Mouse (Mus musculus): Measurements from ENCODE around the gene Rnd3.

DNA sequence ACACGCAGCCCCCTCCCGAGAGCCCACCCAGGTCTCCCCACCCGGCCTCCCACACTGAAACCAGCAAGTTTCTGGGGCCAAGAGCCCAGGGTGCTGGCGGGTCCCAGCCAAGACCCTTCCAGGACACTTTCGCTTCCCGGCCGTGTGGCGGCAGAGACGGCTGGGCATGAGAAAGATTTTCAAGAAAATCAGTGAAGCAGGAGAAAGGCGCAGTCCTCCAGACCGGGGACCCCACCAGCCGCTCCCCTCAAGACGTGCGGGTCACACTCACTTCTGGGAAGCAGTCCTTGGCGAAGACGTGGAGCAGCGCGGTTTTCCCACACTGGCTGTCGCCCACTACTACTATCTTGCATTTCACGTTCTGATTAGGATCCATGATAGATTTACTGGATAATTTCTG is 457 bp downstream of the Rnd3 start:
- no peak for TF ChIP-seq CTCF (IDR thresholded peaks at IDR 0.05; ENCODE audit: low read depth, low read length)
- no peak for TF ChIP-seq GATA1 (IDR thresholded peaks at IDR 0.05; ENCODE audit: borderline replicate concordance, low read length)
- no peak for TF ChIP-seq TAL1 (conservative IDR thresholded peaks at IDR 0.05; ENCODE audit: low read depth, low read length)
- no peak for TF ChIP-seq POLR2AphosphoS5 (IDR thresholded peaks at IDR 0.05; ENCODE audit: insufficient replicate concordance, low read depth, low read length)
